Mouse (Mus musculus) limb, embryonic 11.5 days (tissue): Measurements from ENCODE around the gene Col18a1. TPM values are rescaled to one million over a fixed set of nuclear protein-coding genes. Genes with fewer than 3 reads are reported as not detected.

Source experiments
- ATAC-seq: fragments of 200-750 bp; cut with Nextera tagmentation; 2 replicates; pipeline ENCODE4 v1.8.0; 2017; ENCODE audit warnings: low read depth; ENCODE audit not compliant: insufficient number of reproducible peaks, low FRiP score, low TSS enrichment
- DNase-seq: peaks from one replicate; pipeline ENCODE4 v3.0.0-alpha.2; 2015; ENCODE audit warnings: low spot score
- H3K27ac ChIP-seq: fragments of 300-500 bp; sonication (generic); replicated peaks from 2 replicates; pipeline ENCODE4 v1.5.1; 2014; ENCODE audit warnings: low read depth, mild to moderate bottlenecking, low read length
- H3K27me3 ChIP-seq: fragments of 300-500 bp; sonication (generic); 2 replicates; pipeline ENCODE4 v1.6.1; 2014; ENCODE audit warnings: mild to moderate bottlenecking, low read length, mixed read lengths; ENCODE audit not compliant: control insufficient read depth, insufficient read depth
- H3K36me3 ChIP-seq: fragments of 300-500 bp; sonication (generic); 2 replicates; pipeline ENCODE4 v1.6.1; 2014; ENCODE audit warnings: mild to moderate bottlenecking, low read length, moderate library complexity, mixed read lengths; ENCODE audit not compliant: control insufficient read depth, insufficient read depth
- H3K4me1 ChIP-seq: fragments of 300-500 bp; sonication (generic); 2 replicates; pipeline ENCODE4 v1.6.1; 2014; ENCODE audit warnings: low read length, mixed read lengths; ENCODE audit not compliant: control insufficient read depth, insufficient read depth
- H3K4me2 ChIP-seq: fragments of 300-500 bp; sonication (generic); 2 replicates; pipeline ENCODE4 v1.6.1; 2014; ENCODE audit warnings: low read depth, mild to moderate bottlenecking, moderate library complexity; ENCODE audit not compliant: severe bottlenecking
- H3K4me3 ChIP-seq: fragments of 300-500 bp; sonication (generic); 2 replicates; pipeline ENCODE4 v1.5.1; 2014; ENCODE audit warnings: low read depth, low read length
- H3K9ac ChIP-seq: fragments of 300-500 bp; sonication (generic); 2 replicates; pipeline ENCODE4 v1.6.1; 2014; ENCODE audit warnings: mild to moderate bottlenecking, low read length
- H3K9me3 ChIP-seq: fragments of 300-500 bp; sonication (generic); 2 replicates; pipeline ENCODE4 v1.6.1; 2016; ENCODE audit warnings: low read length; ENCODE audit not compliant: control insufficient read depth
- WGBS: fragments of 180-500 bp; shearing (Covaris S2); extraction: QIAGEN DNeasy Blood & Tissue Kit; methylation state at CpG from one replicate; pipeline ENCODE4 v1.1.7; 2014; 5-methylcytosine and 5-hydroxymethylcytosine counted together
- polyA plus RNA-seq: library from polyadenylated mRNA; unstranded; fragments of >200 nt; fragmentation: Nextera tagmentation; extraction: Ambion mirVana; gene quantifications from 2 replicates; pipeline ENCODE4 v1.2.1, GENCODE M21; 2014

Gene Col18a1
- polyA plus RNA-seq = 63.0 and 77.1 TPM in 2 replicates

DNA sequence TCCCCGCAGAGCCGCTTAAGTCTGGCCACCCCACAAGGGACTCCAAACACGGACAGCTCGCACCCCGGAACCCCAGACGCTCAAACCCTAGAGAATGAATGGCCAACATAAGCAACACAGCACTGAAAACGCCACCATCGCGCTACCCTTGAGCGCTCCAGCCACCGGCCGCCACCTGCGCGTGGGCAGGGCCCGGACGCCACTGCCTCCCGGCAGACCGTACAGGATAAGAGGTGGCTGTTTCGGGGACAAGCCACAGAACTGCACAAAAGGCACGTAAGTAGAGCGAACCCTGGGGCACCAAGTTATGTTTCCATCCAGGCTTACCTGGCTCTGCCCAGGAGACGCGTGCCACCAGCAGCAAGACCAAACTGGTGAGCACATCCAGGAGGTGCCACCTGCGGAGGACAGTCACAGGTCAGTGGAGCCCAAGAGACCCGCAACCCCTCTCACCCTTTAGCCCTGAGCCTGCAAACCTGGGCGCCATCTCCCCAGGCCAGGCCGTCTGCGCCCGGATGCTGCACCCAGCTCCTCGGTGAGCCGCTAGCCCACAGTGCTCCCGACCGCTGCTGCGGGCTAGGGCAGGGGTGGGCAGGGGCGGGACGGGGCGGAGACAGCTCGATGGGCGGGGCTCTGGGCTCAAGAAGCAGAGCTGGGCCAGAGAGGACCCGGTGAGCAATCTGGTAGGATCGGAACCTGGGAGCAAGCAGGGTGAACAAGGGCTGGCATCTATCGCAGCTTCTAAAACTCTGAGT is at the start of gene Col18a1:
Gene Col18a1 (minus strand): TSS at position 586 of the 755 bp plus-strand sequence.
- Histone ChIP-seq H3K27me3 (no peaks in the 10 kb centered on the region), H3K9me3 (no peaks in the 10 kb centered on the region), H3K36me3 (no peaks in the 10 kb centered on the region), H3K4me1 (peaks cover 21% of the 10 kb centered on the region), H3K4me2 (peak within 1 kb of the TSS; percentile 85), H3K9ac (peak within 1 kb of the TSS; percentile 62), H3K27ac (peak within 1 kb of the TSS; percentile 79), H3K4me3 (peak within 1 kb of the TSS; percentile 51)
- ATAC-seq = peak; percentile 69
- DNase-seq = peak; percentile 85
- under 1% methylated on average over 42 of the region's 42 CpGs for WGBS

DNA sequence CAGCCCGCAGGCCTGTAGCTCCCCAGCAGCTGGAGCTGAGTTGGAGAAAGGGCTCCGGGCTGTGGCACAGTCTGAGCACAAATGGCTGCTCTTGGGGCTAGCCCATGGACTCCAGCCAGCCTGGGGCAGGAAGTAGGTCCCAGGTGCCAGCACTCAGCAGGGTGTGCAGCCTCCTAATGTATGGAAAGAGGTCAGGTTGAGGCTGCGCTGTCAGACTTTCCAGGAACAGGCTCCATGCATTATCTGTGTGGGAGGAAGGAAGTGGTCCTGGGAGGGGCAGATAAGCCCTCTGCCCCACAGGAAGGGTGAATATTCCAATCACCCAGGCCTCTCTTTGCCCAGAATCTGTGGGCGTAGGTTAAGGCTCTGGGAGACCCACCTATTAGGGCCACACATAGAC is 49.3 kb upstream of the Col18a1 start:
- Histone ChIP-seq H3K4me2 (no peak overlapping the region), H3K27ac (no peak overlapping the region), H3K9ac (no peak overlapping the region), H3K36me3 (no peaks in the 10 kb centered on the region), H3K9me3 (no peaks in the 10 kb centered on the region), H3K4me1 (peaks cover 4% of the 10 kb centered on the region), H3K4me3 (no peak overlapping the region), H3K27me3 (no peaks in the 10 kb centered on the region)
- DNase-seq (no peak), ATAC-seq (no peak)
- WGBS = 63% methylated on average over 4 of the region's 4 CpGs

DNA sequence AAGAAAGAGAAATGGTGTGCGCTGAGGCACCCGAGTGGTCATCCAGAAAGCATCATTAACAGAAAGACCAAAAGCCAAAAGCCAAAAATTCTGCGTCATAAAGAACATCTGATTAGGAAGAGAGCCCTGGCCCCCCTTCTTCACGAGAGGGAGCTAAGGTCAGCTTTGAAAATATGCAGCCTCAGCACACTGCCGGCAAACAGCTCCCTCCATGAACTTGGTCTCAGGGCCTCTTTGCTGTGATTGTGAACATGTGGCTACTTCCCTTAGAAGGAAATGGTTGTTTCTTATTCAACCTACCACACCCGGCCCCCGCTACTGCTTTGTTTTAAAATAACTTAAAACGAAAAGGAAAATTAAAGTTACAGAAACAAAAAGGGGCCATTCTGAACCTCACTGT is 48.2 kb upstream of the Col18a1 start:
- Histone ChIP-seq H3K9ac (no peak overlapping the region), H3K4me1 (peaks cover 4% of the 10 kb centered on the region), H3K4me2 (no peak overlapping the region), H3K27me3 (no peaks in the 10 kb centered on the region), H3K36me3 (no peaks in the 10 kb centered on the region), H3K27ac (no peak overlapping the region), H3K4me3 (no peak overlapping the region), H3K9me3 (no peaks in the 10 kb centered on the region)
- DNase-seq (no peak), ATAC-seq (no peak)
- 72% methylated on average over 8 of the region's 8 CpGs for WGBS

DNA sequence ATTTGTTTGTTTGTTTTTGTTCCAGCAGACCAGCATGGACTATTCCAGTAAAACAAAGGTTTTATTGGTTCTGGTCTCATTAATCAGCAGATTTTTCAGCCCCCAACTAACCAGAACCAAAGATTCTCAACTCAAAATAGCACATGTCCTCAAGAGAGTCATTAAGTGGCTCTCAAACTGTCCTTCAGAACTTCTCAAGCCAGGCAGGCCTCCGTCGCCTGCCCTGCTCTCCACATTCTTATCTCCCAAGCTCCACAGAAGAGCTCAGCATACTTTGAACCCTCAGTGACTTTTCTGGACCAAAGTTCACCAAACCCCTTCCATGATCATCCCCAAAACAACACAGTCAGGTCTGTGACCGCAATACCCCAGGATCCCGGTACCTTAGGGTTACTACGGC is 47.1 kb upstream of the Col18a1 start:
- H3K27ac ChIP-seq = no peak overlapping the region
- no peak overlapping the region for H3K9ac ChIP-seq
- peaks cover 4% of the 10 kb centered on the region for H3K4me1 ChIP-seq
- H3K4me2 ChIP-seq = no peak overlapping the region
- ATAC-seq (no peak), DNase-seq (no peak)
- H3K9me3 ChIP-seq = no peaks in the 10 kb centered on the region
- H3K27me3 ChIP-seq = no peaks in the 10 kb centered on the region
- no peak overlapping the region for H3K4me3 ChIP-seq
- WGBS = 91% methylated on average over 5 of the region's 5 CpGs
- no peaks in the 10 kb centered on the region for H3K36me3 ChIP-seq

DNA sequence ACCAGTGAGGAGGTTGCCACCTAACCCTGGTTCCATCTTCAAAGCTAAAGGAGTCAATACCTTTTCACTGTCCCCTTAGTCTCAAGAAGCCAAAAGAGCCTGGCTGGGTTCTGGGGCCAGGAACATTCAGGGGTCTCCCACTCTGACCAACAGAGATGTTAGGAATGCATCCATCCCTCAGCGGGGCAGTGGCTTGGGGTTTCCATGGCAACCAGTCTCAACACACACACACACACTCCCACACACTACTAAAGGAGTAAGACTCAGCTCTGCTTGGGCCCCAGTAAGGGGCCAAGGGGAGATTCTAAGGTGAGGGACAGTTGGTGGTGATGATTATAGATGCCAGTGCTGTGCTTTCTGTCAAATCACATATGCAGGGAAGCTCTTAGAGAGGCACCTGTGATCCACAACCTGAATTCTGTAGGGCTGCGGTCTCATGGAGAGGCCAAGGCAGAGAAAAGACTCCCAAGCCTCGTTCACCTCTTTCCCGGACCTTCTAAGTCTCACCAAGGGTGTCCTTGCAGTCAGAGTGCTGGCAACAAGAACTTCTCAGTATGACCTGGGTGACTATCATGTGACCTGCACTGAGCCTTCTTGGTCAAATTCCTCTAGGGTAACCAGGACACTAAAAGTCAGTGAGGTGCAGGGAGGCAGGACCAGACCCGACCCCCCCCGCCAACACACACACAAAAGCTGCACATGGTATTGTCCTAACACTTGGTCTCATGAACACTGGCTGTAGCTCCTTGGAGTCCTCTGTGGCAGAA is 46.2 kb upstream of the Col18a1 start:
- WGBS = 90% methylated on average over 6 of the region's 6 CpGs
- H3K27ac ChIP-seq = no peak overlapping the region
- no peak for ATAC-seq

DNA sequence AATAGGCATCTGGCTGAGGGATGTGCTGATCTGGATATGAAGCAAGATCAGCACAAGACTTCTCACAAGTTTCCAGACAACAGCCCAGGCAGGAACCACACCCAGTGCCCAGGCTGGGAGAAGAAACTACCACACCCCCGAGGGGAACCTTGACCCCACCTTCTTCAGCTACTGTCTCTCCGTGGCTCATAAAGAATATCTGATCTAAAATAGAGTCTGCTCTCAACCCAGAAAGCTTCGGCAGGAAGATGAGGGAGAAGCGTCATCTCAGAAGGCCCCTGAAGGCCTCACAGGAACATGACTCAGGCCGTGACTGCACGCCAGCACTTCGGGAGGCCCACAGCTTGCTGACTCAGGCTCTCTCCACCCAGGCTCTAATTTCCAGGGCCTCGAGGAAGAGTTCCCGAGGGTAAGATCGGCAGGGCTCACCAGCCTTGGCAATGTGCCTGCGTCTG is 44.8 kb upstream of the Col18a1 start:
- no peak for ATAC-seq
- 83% methylated on average over 11 of the region's 11 CpGs for WGBS

More for the DNA sequence above, 46.2 kb upstream of the Col18a1 start:
- Histone ChIP-seq H3K4me1 (peaks cover 4% of the 10 kb centered on the region), H3K36me3 (no peaks in the 10 kb centered on the region), H3K27me3 (no peaks in the 10 kb centered on the region), H3K4me2 (no peak overlapping the region), H3K9me3 (no peaks in the 10 kb centered on the region), H3K4me3 (no peak overlapping the region), H3K9ac (no peak overlapping the region)
- DNase-seq = no peak

DNA sequence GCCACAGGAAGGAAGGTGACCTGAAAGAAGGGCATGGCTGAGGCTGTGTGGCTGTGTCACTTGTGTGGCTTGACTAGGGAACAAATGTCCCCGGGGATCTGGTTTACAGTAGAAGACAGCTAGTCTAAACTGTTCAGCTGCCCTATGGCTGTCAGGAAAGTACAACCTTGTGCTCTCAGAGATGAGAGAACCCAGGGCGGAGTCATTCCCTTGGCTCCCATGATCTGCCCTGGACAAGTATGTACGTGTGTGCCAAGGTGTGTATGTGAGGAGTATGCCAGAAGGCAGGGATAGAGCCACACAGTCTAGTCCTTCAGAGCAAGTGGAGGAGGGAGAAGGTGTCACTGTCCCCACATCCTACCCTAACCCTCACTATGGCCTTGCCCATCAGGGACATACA is 44.3 kb upstream of the Col18a1 start:
- 94% methylated on average over 3 of the region's 3 CpGs for WGBS
- Histone ChIP-seq H3K4me1 (peaks cover 9% of the 10 kb centered on the region), H3K4me2 (no peak overlapping the region), H3K27me3 (no peaks in the 10 kb centered on the region), H3K4me3 (no peak overlapping the region), H3K36me3 (no peaks in the 10 kb centered on the region), H3K9ac (no peak overlapping the region), H3K9me3 (no peaks in the 10 kb centered on the region), H3K27ac (no peak overlapping the region)
- DNase-seq (no peak), ATAC-seq (no peak)

More for the DNA sequence above, 44.8 kb upstream of the Col18a1 start:
- H3K9me3 ChIP-seq = no peaks in the 10 kb centered on the region
- DNase-seq = no peak
- H3K36me3 ChIP-seq = no peaks in the 10 kb centered on the region
- no peaks in the 10 kb centered on the region for H3K27me3 ChIP-seq
- H3K4me3 ChIP-seq = no peak overlapping the region
- H3K9ac ChIP-seq = no peak overlapping the region
- H3K27ac ChIP-seq = no peak overlapping the region
- H3K4me2 ChIP-seq = no peak overlapping the region
- H3K4me1 ChIP-seq = peaks cover 9% of the 10 kb centered on the region

DNA sequence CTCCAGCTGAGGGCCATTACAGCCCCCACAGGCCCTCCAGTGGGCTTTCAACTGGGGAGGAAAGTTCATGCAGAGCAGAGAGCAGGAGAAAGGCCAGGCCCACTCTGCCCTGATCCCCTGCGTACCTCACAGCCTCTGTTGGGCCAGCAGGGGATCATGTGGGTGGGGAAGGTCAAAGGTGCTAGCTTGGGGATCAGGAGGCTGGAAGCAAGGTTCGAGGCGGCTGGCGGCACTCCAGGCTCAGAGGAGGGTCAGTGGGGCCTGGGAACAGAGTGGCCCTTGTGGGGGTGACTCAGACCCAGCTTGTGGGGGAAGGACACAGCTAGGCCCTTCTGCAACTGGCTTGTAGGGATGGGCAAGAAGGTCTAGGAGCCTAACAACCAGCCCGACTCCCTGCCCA is 42.9 kb upstream of the Col18a1 start:
- Histone ChIP-seq H3K4me2 (no peak overlapping the region), H3K4me1 (peaks cover 5% of the 10 kb centered on the region), H3K9ac (no peak overlapping the region), H3K4me3 (no peak overlapping the region), H3K27ac (no peak overlapping the region), H3K9me3 (no peaks in the 10 kb centered on the region), H3K36me3 (no peaks in the 10 kb centered on the region), H3K27me3 (no peaks in the 10 kb centered on the region)
- no peak for ATAC-seq
- DNase-seq = no peak
- 42% methylated on average over 5 of the region's 5 CpGs for WGBS
